ENCODE assay signal across 17 mouse cellular contexts in genomic region chr8:123898576-123898975, GRCm38 (mm10). TPM values are rescaled to one million over a fixed set of nuclear protein-coding genes. Genes with fewer than 3 reads are reported as not detected.
DNase-seq lines count a peak whose midpoint lies in the region; ATAC-seq and TF ChIP-seq lines count a peak whose summit lies in the region.
"Had no signal": no experiment of that assay in that cellular context is flagged by ENCODE, and none has a peak within 500 bp of the region (broad histone marks: within the 10 kb centered on the region; RNA-seq: fewer than 3 reads in every experiment).

No protein-coding gene starts in this region.

- H3K4me3 ChIP-seq in gastrocnemius, adult 2 months, result peak overlapping the region; percentile 19
- no peak overlapping the region for H3K4me3 ChIP-seq in myocyte
- H3K4me3 ChIP-seq: embryonic facial prominence, embryonic 10.5 days; embryonic facial prominence, embryonic 12.5 days; forebrain, embryonic 13.5 days; forebrain, embryonic 15.5 days had no signal

- H3K79me2 ChIP-seq in myocyte (ENCODE audit: control insufficient read depth, insufficient read depth), result peaks cover 6% of the 10 kb centered on the region

- ATAC-seq in cerebellum, adult (ENCODE audit: insufficient number of reproducible peaks, low FRiP score, low TSS enrichment), result no peak
- ATAC-seq in frontal cortex, adult (ENCODE audit: low TSS enrichment), result no peak
- ATAC-seq: forebrain, embryonic 13.5 days; forebrain, embryonic 15.5 days had no signal

- intact Hi-C loops in gastrocnemius, adult 2 months (cut with DNase I), result loop anchor here (1.0 kb wide), 1 partner anchor 26 kb away; no protein-coding TSS in a partner anchor

- peak; percentile 24 to 46 for DNase-seq in cerebellum, adult 18-20 months
- DNase-seq in cerebellum, adult 9-11 months, result peak; percentile 47
- no peak for DNase-seq in cerebellum, postnatal 14 days
- no peak for DNase-seq in gastrocnemius, adult 2 months
- DNase-seq in gastrocnemius, postnatal 25 days, result no peak
- DNase-seq: adrenal gland, adult 2 months; adrenal gland, postnatal 10 days; adrenal gland, postnatal 25 days; cerebellum, adult 8-10 months; gastrocnemius, postnatal 10 days had no signal

- peak overlapping the region; percentile 8 for H3K4me2 ChIP-seq in myocyte (ENCODE audit: low read depth)
- H3K4me2 ChIP-seq: embryonic facial prominence, embryonic 12.5 days; forebrain, embryonic 13.5 days; forebrain, embryonic 15.5 days had no signal

- no peak overlapping the region for H3ac ChIP-seq in myocyte (ENCODE audit: control insufficient read depth, insufficient read length)

- no peaks in the 10 kb centered on the region for H3K27me3 ChIP-seq in myocyte (ENCODE audit: control insufficient read depth, insufficient read depth, insufficient read length)

- no peak for TF ChIP-seq CTCF in gastrocnemius, adult 2 months (IDR thresholded peaks at IDR 0.05)

- H3K27ac ChIP-seq in gastrocnemius, adult 2 months, result peak overlapping the region; percentile 68
- H3K27ac ChIP-seq: embryonic facial prominence, embryonic 10.5 days; embryonic facial prominence, embryonic 12.5 days; forebrain, embryonic 13.5 days; forebrain, embryonic 15.5 days had no signal

- TF ChIP-seq POLR2A in myocyte (IDR thresholded peaks at IDR 0.05; ENCODE audit: insufficient read length, low read depth), result no peak

- H3K36me3 ChIP-seq in myocyte (ENCODE audit: control insufficient read depth, insufficient read depth), result no peaks in the 10 kb centered on the region

TF ChIP-seq in myocyte, 11 proteins besides CTCF, POLR2A, EP300 and RAD21:
- TF ChIP-seq REST (IDR thresholded peaks at IDR 0.05; ENCODE audit: insufficient read depth, insufficient read length) (no peak), USF1 (IDR thresholded peaks at IDR 0.05; ENCODE audit: low read depth) (no peak), CEBPB (IDR thresholded peaks at IDR 0.05; ENCODE audit: insufficient read depth, poor library complexity, severe bottlenecking) (no peak), TCF12 (IDR thresholded peaks at IDR 0.05; ENCODE audit: insufficient read depth, poor library complexity, severe bottlenecking) (no peak), E2F4 (IDR thresholded peaks at IDR 0.05; ENCODE audit: insufficient read depth) (no peak), MAX (IDR thresholded peaks at IDR 0.05; ENCODE audit: low read depth) (no peak)
TF ChIP-seq in myocyte: peak in this region for 0.

RNA-seq across cellular contexts. Expression of gene Acta1, which starts 4.0 kb away (rescaled TPM):
- total RNA-seq in gastrocnemius, adult 2 months (2021), result over 10,000 TPM; 45,578 to 47,175 TPM
- over 10,000 TPM; 60,490 to 60,709 TPM for total RNA-seq in gastrocnemius, postnatal 25 days (2021)
- polyA plus RNA-seq in myocyte (2012; fragmentation: generic; extraction: Trizol), result 9,007 TPM
- total RNA-seq: adrenal gland, postnatal 25 days had no signal

RNA-seq across cellular contexts. Expression of gene Ccsap, which starts 38.6 kb away (rescaled TPM):
- total RNA-seq in gastrocnemius, adult 2 months (2021), result under 1 TPM; 0.42 to 0.46 TPM
- under 1 TPM; 0.36 to 0.62 TPM for total RNA-seq in gastrocnemius, postnatal 25 days (2021)
- polyA plus RNA-seq in myocyte (2012; fragmentation: generic; extraction: Trizol), result 2.3 TPM

RNA-seq across cellular contexts. Expression of gene Nup133, which starts 50.5 kb away (rescaled TPM):
- total RNA-seq in gastrocnemius, adult 2 months (2021), result 10 to 100 TPM; 11.6 to 17.8 TPM
- 1 to 10 TPM; 7.3 to 8.7 TPM for total RNA-seq in gastrocnemius, postnatal 25 days (2021)
- 11.7 TPM for polyA plus RNA-seq in myocyte (2012; fragmentation: generic; extraction: Trizol)

Comparison
In these comparisons a context has a peak if more than half of its experiments do, and no peak if none do; other contexts are left out.
1. DNase-seq: peak in cerebellum, adult 18-20 months (2 of 2) and cerebellum, adult 9-11 months (single experiment); none in cerebellum, postnatal 14 days (0 of 2), gastrocnemius, adult 2 months (single experiment) and gastrocnemius, postnatal 25 days (single experiment).